Mouse (Mus musculus): ENCODE results near the gene Tmc7. TPM values are rescaled to one million over a fixed set of nuclear protein-coding genes. Genes with fewer than 3 reads are reported as not detected.

Tmc7 gene
- total RNA-seq, 2 experiments from 2014 or later, result not detected

- no peak for ATAC-seq (replicated peaks; ENCODE audit: low FRiP score, low TSS enrichment, poor library complexity, severe bottlenecking)
Measured at GRCm38 (mm10) chr7:118592146-118592545, 7.6 kb upstream of the Tmc7 start.

GRCm38 (mm10) chr7:118590726-118591305 lies 6.3 kb upstream of the Tmc7 start:
- no peak for ATAC-seq (replicated peaks; ENCODE audit: low FRiP score, low TSS enrichment, poor library complexity, severe bottlenecking)

- no peak for ATAC-seq (replicated peaks; ENCODE audit: low FRiP score, low TSS enrichment, poor library complexity, severe bottlenecking)
Measured at GRCm38 (mm10) chr7:118585856-118586255, 1.3 kb upstream of the Tmc7 start.

GRCm38 (mm10) chr7:118584926-118585325 lies 390 bp upstream of the Tmc7 start:
- ATAC-seq (replicated peaks; ENCODE audit: low FRiP score, low TSS enrichment, poor library complexity, severe bottlenecking), result no peak

GRCm38 (mm10) chr7:118583821-118584220 lies 715 bp downstream of the Tmc7 start:
- no peak for ATAC-seq (replicated peaks; ENCODE audit: low FRiP score, low TSS enrichment, poor library complexity, severe bottlenecking)

GRCm38 (mm10) chr7:118579938-118580337 lies 4.6 kb downstream of the Tmc7 start:
- no peak for ATAC-seq (replicated peaks; ENCODE audit: low FRiP score, low TSS enrichment, poor library complexity, severe bottlenecking)

- no peak for ATAC-seq (replicated peaks; ENCODE audit: low FRiP score, low TSS enrichment, poor library complexity, severe bottlenecking)
Measured at GRCm38 (mm10) chr7:118578269-118578668, 6.3 kb downstream of the Tmc7 start.

GRCm38 (mm10) chr7:118572039-118572438 lies 12.5 kb downstream of the Tmc7 start:
- ATAC-seq (replicated peaks; ENCODE audit: low FRiP score, low TSS enrichment, poor library complexity, severe bottlenecking), result no peak

- no peak for ATAC-seq (replicated peaks; ENCODE audit: low FRiP score, low TSS enrichment, poor library complexity, severe bottlenecking)
Measured at GRCm38 (mm10) chr7:118571350-118571749, 13.2 kb downstream of the Tmc7 start.

- no peak for ATAC-seq (replicated peaks; ENCODE audit: low FRiP score, low TSS enrichment, poor library complexity, severe bottlenecking)
Measured at GRCm38 (mm10) chr7:118569121-118569543, 15.4 kb downstream of the Tmc7 start.

GRCm38 (mm10) chr7:118554290-118554689 lies 30.2 kb downstream of the Tmc7 start:
- no peak for ATAC-seq (replicated peaks; ENCODE audit: low FRiP score, low TSS enrichment, poor library complexity, severe bottlenecking)

- no peak for ATAC-seq (replicated peaks; ENCODE audit: low FRiP score, low TSS enrichment, poor library complexity, severe bottlenecking)
Measured at GRCm38 (mm10) chr7:118553881-118554280, 30.7 kb downstream of the Tmc7 start.

- no peak for ATAC-seq (replicated peaks; ENCODE audit: low FRiP score, low TSS enrichment, poor library complexity, severe bottlenecking)
Measured at GRCm38 (mm10) chr7:118547451-118547850, 37.1 kb downstream of the Tmc7 start.

- ATAC-seq (replicated peaks; ENCODE audit: low FRiP score, low TSS enrichment, poor library complexity, severe bottlenecking), result no peak
Measured at GRCm38 (mm10) chr7:118544128-118544527, 40.4 kb downstream of the Tmc7 start.

GRCm38 (mm10) chr7:118535076-118535475 lies 49.5 kb downstream of the Tmc7 start:
- ATAC-seq (replicated peaks; ENCODE audit: low FRiP score, low TSS enrichment, poor library complexity, severe bottlenecking), result no peak

GRCm38 (mm10) chr7:118534326-118534725 lies 50.2 kb downstream of the Tmc7 start:
- no peak for ATAC-seq (replicated peaks; ENCODE audit: low FRiP score, low TSS enrichment, poor library complexity, severe bottlenecking)

GRCm38 (mm10) chr7:118533178-118533578 lies 51.4 kb downstream of the Tmc7 start, which contains the start of gene Coq7:
Gene Coq7, minus strand, starts transcription at chr7:118533356.
- peak; percentile 97 for ATAC-seq (replicated peaks; ENCODE audit: low FRiP score, low TSS enrichment, poor library complexity, severe bottlenecking)

GRCm38 (mm10) chr7:118532519-118533177 lies 51.9 kb downstream of the Tmc7 start:
- peak; percentile 97 for ATAC-seq (replicated peaks; ENCODE audit: low FRiP score, low TSS enrichment, poor library complexity, severe bottlenecking)

GRCm38 (mm10) chr7:118526967-118527366 lies 57.6 kb downstream of the Tmc7 start:
- ATAC-seq (replicated peaks; ENCODE audit: low FRiP score, low TSS enrichment, poor library complexity, severe bottlenecking), result no peak

GRCm38 (mm10) chr7:118522077-118522476 lies 62.5 kb downstream of the Tmc7 start:
- no peak for ATAC-seq (replicated peaks; ENCODE audit: low FRiP score, low TSS enrichment, poor library complexity, severe bottlenecking)

GRCm38 (mm10) chr7:118519661-118520060 lies 64.9 kb downstream of the Tmc7 start:
- no peak for ATAC-seq (replicated peaks; ENCODE audit: low FRiP score, low TSS enrichment, poor library complexity, severe bottlenecking)

Measured in megakaryocyte-erythroid progenitor cell, adult 5-6 weeks (primary cell).